Mouse (Mus musculus) megakaryocyte, adult 5-6 weeks (primary cell): Measurements from ENCODE around the gene Cfb. TPM values are rescaled to one million over a fixed set of nuclear protein-coding genes. Genes with fewer than 3 reads are reported as not detected.
"Not testable (repeated sequence)": the region's sequence is repeated elsewhere in the genome, so short reads cannot be mapped to it uniquely, and the experiment has no call there.

ENCODE experiments used
- ATAC-seq: 2 replicates; pipeline ENCODE4 v1.8.0; 2016; ENCODE audit warnings: mild to moderate bottlenecking, inconsistent platforms; ENCODE audit not compliant: poor library complexity, severe bottlenecking
- total RNA-seq, 2 experiments: library from RNA; stranded (forward) in 1 of 2; stranded (reverse) in 1 of 2; fragments of 153-499, 151-499 nt in 1 of 2; fragments of 221-1000, 200-1000 nt in 1 of 2; gene quantifications; 2 replicates each; pipeline versions ENCODE4 v1.2.3 to v1.2.4; 2015 to 2017

Cfb gene
- total RNA-seq, 2 experiments from 2014 or later, result 2.3 to 3.4 TPM

DNA sequence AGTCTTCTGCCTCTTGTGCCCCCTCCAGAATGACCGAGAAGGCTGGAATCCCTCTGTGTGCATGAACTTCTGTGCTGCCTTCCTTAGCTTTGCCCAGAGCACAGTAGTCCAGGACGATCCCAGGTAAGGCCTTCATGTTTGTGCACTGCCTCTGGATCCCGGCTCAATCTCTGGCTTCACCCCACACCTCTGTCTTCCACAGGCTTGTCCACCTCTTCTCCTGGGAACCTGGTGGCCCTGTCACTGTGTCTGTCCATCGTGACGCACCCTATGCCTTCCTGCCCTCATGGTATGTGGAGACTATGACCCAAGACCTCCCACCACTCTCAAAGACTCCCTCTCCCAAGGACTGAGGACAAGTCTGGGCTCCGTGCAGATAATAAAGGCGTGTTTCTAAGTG, 23.5 kb downstream of the Cfb start:
- no peak for ATAC-seq

DNA sequence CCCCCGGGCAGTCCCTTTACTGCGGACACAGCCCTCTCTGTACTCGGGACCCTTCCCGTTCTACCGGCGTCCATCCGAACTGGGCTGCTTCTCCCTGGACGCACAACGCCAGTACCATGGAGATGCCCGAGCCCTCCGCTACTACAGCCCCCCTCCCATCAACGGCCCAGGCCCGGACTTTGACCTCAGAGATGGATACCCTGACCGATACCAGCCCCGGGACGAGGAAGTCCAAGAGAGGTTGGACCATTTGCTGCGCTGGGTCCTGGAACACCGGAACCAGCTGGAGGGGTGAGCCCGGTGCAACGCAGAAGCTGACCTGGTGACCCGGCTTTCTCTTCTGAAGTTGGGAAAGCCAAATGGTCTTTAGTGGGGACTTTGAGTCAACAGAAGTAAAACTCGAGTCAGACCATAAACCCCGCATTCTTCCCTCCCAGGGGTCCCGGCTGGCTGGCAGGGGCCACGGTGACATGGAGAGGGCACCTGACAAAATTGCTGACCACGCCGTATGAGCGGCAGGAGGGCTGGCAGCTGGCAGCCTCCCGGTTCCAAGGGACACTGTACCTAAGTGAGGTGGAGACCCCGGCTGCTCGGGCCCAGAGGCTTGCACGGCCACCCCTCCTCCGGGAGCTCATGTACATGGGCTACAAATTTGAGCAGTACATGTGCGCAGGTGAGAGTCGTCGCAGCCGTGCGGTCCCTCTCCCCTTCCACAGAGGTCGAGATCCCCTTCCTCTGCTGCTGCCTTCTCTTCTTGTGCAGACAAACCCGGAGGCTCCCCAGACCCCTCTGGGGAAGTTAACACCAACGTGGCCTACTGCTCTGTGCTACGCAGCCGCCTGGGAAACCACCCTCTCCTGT, 24.6 kb downstream of the Cfb start:
- ATAC-seq, result peak; percentile 10

DNA sequence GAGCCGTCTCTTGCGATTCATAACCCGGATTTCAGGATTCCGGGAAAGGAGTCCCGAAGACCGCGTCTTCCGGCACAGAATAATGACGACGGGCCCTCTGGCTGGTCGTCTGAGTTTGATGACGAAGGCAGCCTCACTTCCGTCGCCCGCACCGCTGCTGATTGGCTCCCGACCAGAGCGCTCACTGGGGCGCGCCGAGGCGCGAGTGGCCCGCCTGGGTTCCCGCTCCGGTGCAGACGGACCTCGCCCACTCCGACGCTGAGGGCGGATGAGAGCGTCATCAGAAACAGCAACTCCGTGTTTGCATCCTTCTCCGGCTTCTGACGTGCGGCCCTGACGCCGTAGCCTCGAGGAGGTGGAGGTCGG, 25.5 kb downstream of the Cfb start, which contains the start of the genes Stk19 and Dxo:
Gene Stk19, minus strand, starts transcription at position 90 of the 366 bp plus-strand sequence.
Gene Dxo, plus strand, starts transcription at position 164 of the 366 bp plus-strand sequence.
- peak; percentile 98 for ATAC-seq

DNA sequence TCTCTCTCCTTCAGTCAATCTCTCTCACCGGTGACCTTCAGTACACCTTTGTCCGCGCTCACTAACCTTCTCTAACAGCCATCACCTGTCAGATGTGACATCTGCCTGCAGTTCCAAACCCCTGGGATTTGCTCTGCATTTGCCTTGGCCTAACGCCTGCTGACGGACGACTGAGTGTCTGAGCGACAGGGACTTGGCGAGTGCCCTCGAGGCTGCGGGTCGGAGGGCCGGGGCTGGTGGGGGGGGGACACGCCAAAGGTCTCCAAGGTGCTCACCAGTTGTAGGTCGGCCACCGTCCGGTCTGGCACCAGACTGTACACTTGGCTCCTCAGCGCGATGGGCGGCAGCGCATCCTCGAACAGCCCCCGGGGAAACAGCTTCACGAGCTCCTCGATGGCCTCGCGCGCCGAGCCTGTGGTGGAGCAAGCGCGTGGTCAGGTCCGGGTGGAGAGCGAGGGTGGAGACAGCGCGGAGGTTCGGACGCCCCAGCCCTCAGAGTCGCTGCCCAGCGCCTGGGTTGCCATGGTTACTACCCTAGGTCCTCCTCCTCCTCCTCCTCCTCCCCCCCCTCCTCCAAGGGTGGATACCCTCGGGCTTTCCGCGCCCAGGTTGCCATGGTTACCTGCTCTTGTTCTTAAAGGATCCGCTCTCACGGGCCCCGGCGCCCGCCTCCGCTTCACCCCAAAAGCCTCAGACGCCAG, 26.0 kb downstream of the Cfb start:
- ATAC-seq, result peak; percentile 71

DNA sequence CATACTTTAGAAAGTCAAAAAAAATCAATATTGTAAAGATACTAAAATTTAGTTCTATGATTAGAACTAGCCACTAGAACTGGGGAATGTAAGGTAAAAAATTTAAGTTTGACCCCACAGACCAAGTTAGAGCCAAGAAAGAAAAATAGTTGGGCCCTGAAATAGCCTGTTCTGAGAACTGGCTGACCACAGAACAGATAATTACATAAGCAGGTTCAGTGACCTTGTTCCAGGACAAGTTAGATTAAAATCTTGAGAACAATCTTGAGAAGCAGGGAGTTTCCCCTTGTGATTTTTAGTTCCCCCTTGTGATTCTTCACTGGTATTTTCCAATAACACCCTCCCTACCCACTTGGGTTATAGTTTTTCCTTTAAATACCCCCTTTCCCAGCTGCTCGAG, 31.5 kb downstream of the Cfb start:
- not testable (repeated sequence) for ATAC-seq

DNA sequence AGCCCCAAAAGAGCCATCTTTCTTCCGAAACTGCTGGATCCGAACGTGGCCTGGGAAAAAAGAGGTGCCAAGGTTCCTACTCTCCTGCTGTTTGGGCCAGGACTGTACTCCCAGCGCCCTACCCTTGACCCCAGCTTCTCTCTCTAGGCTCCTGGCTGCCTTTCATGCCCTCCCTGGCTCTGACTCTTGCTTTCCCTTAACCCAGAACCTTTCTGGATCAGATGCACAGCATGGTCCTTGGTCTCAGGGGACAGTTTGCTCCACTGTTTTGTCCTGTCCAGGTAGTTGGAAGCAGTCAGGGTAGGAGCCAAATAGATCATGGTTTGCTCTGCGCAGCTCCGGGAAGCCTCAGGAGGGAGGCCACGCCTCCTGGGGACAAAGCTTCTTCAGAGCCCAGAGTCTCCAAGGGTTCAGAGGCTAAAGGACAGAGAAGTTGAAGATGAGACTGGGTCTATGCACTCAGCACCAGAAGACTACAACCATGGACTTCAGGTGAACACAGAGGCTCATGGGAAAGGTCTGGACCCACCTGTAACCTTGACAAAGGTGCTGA, 47.4 kb downstream of the Cfb start:
- ATAC-seq, result no peak

- ATAC-seq, result peak; percentile 38; the same call in 1 of the 2 replicates
Measured at GRCm38 (mm10) chr17:34813747-34814146, 48.6 kb downstream of the Cfb start.

GRCm38 (mm10) chr17:34811275-34811674, 51.0 kb downstream of the Cfb start:
- ATAC-seq, result no peak

DNA sequence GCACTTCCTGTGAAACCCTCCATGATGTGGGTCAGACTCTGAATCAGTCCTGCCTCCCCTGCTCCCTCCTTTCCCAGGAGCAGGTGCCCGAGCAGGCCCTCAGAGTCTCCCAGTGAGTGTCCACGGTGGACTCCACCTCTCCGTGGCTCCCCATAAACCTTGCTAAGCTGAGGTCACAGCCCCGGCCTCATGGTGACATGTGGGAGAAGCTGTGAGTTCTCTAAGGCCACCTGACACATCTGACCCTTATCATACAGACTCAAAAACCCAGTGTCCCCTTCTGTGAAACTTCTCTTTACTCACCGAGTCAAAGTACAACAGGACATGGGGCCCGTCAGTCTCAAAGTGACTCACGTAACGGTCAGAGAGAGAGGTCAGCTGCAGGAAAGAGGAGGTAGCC, 51.5 kb downstream of the Cfb start:
- not testable (repeated sequence) for ATAC-seq

- ATAC-seq, result not testable (repeated sequence)
Measured at GRCm38 (mm10) chr17:34810411-34810810, 51.9 kb downstream of the Cfb start.

- ATAC-seq, result no peak; the same call in 1 of the 2 replicates
Measured at GRCm38 (mm10) chr17:34808599-34809205, 53.6 kb downstream of the Cfb start.

DNA sequence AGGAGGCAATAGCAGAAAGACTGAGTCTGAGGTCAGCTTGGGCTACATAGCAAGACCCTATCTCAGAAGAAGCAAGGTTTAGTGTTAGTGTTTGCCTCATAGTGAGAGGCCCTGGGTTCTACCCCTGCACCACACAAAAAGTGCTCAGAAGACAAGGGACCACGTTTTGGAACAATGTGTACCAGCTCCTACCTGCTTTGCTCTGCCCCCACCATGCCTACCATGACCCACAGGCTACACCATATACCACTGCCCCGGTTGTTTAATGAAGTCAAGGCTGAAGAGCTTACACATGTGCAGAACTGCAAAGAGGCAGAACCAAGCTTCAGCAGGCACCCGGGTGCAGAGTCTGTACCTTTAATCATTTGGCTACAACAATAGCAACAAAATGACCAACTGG, 55.1 kb downstream of the Cfb start:
- ATAC-seq, result no peak

Other genes with a start within 250 kb of the Cfb start
Only the 30 nearest of the 36 such genes appear.
- gene Fkbpl, start 217.8 kb downstream of the Cfb start, total RNA-seq (2015), result 4.0 and 4.2 TPM in 2 replicates
- gene Fkbpl, start 217.8 kb downstream of the Cfb start, total RNA-seq (2017), result 40.5 and 41.6 TPM in 2 replicates
- 31.9 and 32.4 TPM in 2 replicates for gene Atf6b, start 215.4 kb downstream of the Cfb start, total RNA-seq (2015)
- gene Atf6b, start 215.4 kb downstream of the Cfb start, total RNA-seq (2017), result 25.4 and 32.2 TPM in 2 replicates
- gene Tnxb, start 192.0 kb downstream of the Cfb start, total RNA-seq (2015), result 0.02 and 0.04 TPM in 2 replicates
- under 0.01 and 0.08 TPM in 2 replicates for gene Tnxb, start 192.0 kb downstream of the Cfb start, total RNA-seq (2017)
- 0.52 and 1.7 TPM in 2 replicates for gene C4b, start 118.6 kb downstream of the Cfb start, total RNA-seq (2015)
- gene C4b, start 118.6 kb downstream of the Cfb start, total RNA-seq (2017), result 0.37 TPM in 1 of 2 replicates, not detected in the other
- gene Cyp21a1, start 58.0 kb downstream of the Cfb start, total RNA-seq (2015), result not detected in 2 replicates
- gene Cyp21a1, start 58.0 kb downstream of the Cfb start, total RNA-seq (2017), result not detected in 2 replicates
- 17.5 and 21.8 TPM in 2 replicates for gene Stk19, start 25.6 kb downstream of the Cfb start, total RNA-seq (2015)
- gene Stk19, start 25.6 kb downstream of the Cfb start, total RNA-seq (2017), result 24.7 and 33.7 TPM in 2 replicates
- gene Dxo, start 25.5 kb downstream of the Cfb start, total RNA-seq (2015), result 22.4 and 28.5 TPM in 2 replicates
- gene Dxo, start 25.5 kb downstream of the Cfb start, total RNA-seq (2017), result 17.7 and 24.6 TPM in 2 replicates
- gene Skiv2l, start 12.3 kb downstream of the Cfb start, total RNA-seq (2015), result 13.3 and 17.1 TPM in 2 replicates
- 34.8 and 43.5 TPM in 2 replicates for gene Skiv2l, start 12.3 kb downstream of the Cfb start, total RNA-seq (2017)
- 35.4 and 45.1 TPM in 2 replicates for gene Nelfe, start 12.1 kb downstream of the Cfb start, total RNA-seq (2015)
- gene Nelfe, start 12.1 kb downstream of the Cfb start, total RNA-seq (2017), result 25.1 and 26.2 TPM in 2 replicates
- gene Zbtb12, start 17.0 kb upstream of the Cfb start, total RNA-seq (2015), result 0.78 and 1.1 TPM in 2 replicates
- gene Zbtb12, start 17.0 kb upstream of the Cfb start, total RNA-seq (2017), result 0.98 and 1.0 TPM in 2 replicates
- gene Gm20547, start 19.5 kb upstream of the Cfb start, total RNA-seq (2015), result not detected in 2 replicates
- 0.41 TPM in 1 of 2 replicates, not detected in the other for gene Gm20547, start 19.5 kb upstream of the Cfb start, total RNA-seq (2017)
- gene C2, start 35.7 kb upstream of the Cfb start, total RNA-seq (2015), result 1.0 and 1.3 TPM in 2 replicates
- gene C2, start 35.7 kb upstream of the Cfb start, total RNA-seq (2017), result 0.22 TPM in 1 of 2 replicates, not detected in the other
- 66.5 and 68.9 TPM in 2 replicates for gene Ehmt2, start 36.0 kb upstream of the Cfb start, total RNA-seq (2015)
- 75.4 and 75.7 TPM in 2 replicates for gene Ehmt2, start 36.0 kb upstream of the Cfb start, total RNA-seq (2017)
- gene Slc44a4, start 51.9 kb upstream of the Cfb start, total RNA-seq (2015), result 0.33 TPM in 1 of 2 replicates, not detected in the other
- gene Slc44a4, start 51.9 kb upstream of the Cfb start, total RNA-seq (2017), result 0.12 TPM in 1 of 2 replicates, not detected in the other
- 18.1 and 22.9 TPM in 2 replicates for gene Neu1, start 68.7 kb upstream of the Cfb start, total RNA-seq (2015)
- 23.4 and 23.7 TPM in 2 replicates for gene Neu1, start 68.7 kb upstream of the Cfb start, total RNA-seq (2017)
- 14.9 and 22.6 TPM in 2 replicates for gene Hspa1b, start 96.7 kb upstream of the Cfb start, total RNA-seq (2015)
- 23.0 and 30.6 TPM in 2 replicates for gene Hspa1b, start 96.7 kb upstream of the Cfb start, total RNA-seq (2017)
- gene Gm20481, start 107.4 kb upstream of the Cfb start, total RNA-seq (2015), result not detected in 2 replicates
- not detected in 2 replicates for gene Gm20481, start 107.4 kb upstream of the Cfb start, total RNA-seq (2017)
- 10.8 and 12.4 TPM in 2 replicates for gene Hspa1a, start 109.6 kb upstream of the Cfb start, total RNA-seq (2015)
- gene Hspa1a, start 109.6 kb upstream of the Cfb start, total RNA-seq (2017), result 29.2 and 32.0 TPM in 2 replicates
- gene Hspa1l, start 110.2 kb upstream of the Cfb start, total RNA-seq (2015), result not detected in 2 replicates
- 0.22 TPM in 1 of 2 replicates, not detected in the other for gene Hspa1l, start 110.2 kb upstream of the Cfb start, total RNA-seq (2017)
- gene Lsm2, start 119.3 kb upstream of the Cfb start, total RNA-seq (2015), result 85.8 and 141 TPM in 2 replicates
- gene Lsm2, start 119.3 kb upstream of the Cfb start, total RNA-seq (2017), result 13.2 and 31.2 TPM in 2 replicates
- 42.2 and 61.8 TPM in 2 replicates for gene Vars, start 138.5 kb upstream of the Cfb start, total RNA-seq (2015)
- 110 and 165 TPM in 2 replicates for gene Vars, start 138.5 kb upstream of the Cfb start, total RNA-seq (2017)
- gene Vwa7, start 154.1 kb upstream of the Cfb start, total RNA-seq (2015), result 0.07 TPM in 1 of 2 replicates, not detected in the other
- 0.11 TPM in 1 of 2 replicates, not detected in the other for gene Vwa7, start 154.1 kb upstream of the Cfb start, total RNA-seq (2017)
- gene Sapcd1, start 165.5 kb upstream of the Cfb start, total RNA-seq (2015), result 1.4 and 1.5 TPM in 2 replicates
- gene Sapcd1, start 165.5 kb upstream of the Cfb start, total RNA-seq (2017), result 0.22 TPM in 1 of 2 replicates, not detected in the other
- gene Msh5, start 184.2 kb upstream of the Cfb start, total RNA-seq (2015), result 7.4 and 7.5 TPM in 2 replicates
- 3.6 and 6.3 TPM in 2 replicates for gene Msh5, start 184.2 kb upstream of the Cfb start, total RNA-seq (2017)
- 415 and 463 TPM in 2 replicates for gene Clic1, start 187.4 kb upstream of the Cfb start, total RNA-seq (2015)
- 386 and 405 TPM in 2 replicates for gene Clic1, start 187.4 kb upstream of the Cfb start, total RNA-seq (2017)
- gene Ddah2, start 196.5 kb upstream of the Cfb start, total RNA-seq (2015), result 2.2 and 3.1 TPM in 2 replicates
- gene Ddah2, start 196.5 kb upstream of the Cfb start, total RNA-seq (2017), result 1.2 and 2.7 TPM in 2 replicates
- not detected in 2 replicates for gene Ly6g6c, start 202.9 kb upstream of the Cfb start, total RNA-seq (2015)
- not detected in 2 replicates for gene Ly6g6c, start 202.9 kb upstream of the Cfb start, total RNA-seq (2017)
- gene Mpig6b, start 203.7 kb upstream of the Cfb start, total RNA-seq (2015), result not detected in 2 replicates
- gene Mpig6b, start 203.7 kb upstream of the Cfb start, total RNA-seq (2017), result not detected in 2 replicates
- gene Ly6g6e, start 214.4 kb upstream of the Cfb start, total RNA-seq (2015), result not detected in 2 replicates
- not detected in 2 replicates for gene Ly6g6e, start 214.4 kb upstream of the Cfb start, total RNA-seq (2017)
- gene Ly6g6d, start 215.5 kb upstream of the Cfb start, total RNA-seq (2015), result not detected in 2 replicates
- gene Ly6g6d, start 215.5 kb upstream of the Cfb start, total RNA-seq (2017), result not detected in 2 replicates